Mouse (Mus musculus) MEL (cell line): ENCODE results near the gene Btbd3. TPM values are rescaled to one million over a fixed set of nuclear protein-coding genes. Genes with fewer than 3 reads are reported as not detected.

Experiments used
- DNase-seq: peaks from one replicate; pipeline ENCODE4 v3.0.0; 2011; ENCODE audit warnings: low read depth, low spot score
- H3K27ac ChIP-seq: 2 replicates; pipeline ENCODE4 v1.5.1; 2012; ENCODE audit warnings: low read depth, mild to moderate bottlenecking, control low read depth, low read length, moderate library complexity; ENCODE audit not compliant: control insufficient read depth
- H3K27me3 ChIP-seq, 2 experiments: fragments of 150-350 bp in 1 of 2; sonication (generic) in 1 of 2; 2 replicates each; pipeline ENCODE4 v1.6.1; 2012; ENCODE audit warnings: low read length in 2 of 2, mild to moderate bottlenecking in 2 of 2, improper control_type of control experiment in 1 of 2, moderate library complexity in 1 of 2; ENCODE audit not compliant: insufficient read depth in 2 of 2, control insufficient read depth in 1 of 2
- H3K36me3 ChIP-seq, 2 experiments: 2 replicates each; pipeline ENCODE4 v1.6.1; 2012 to 2014; ENCODE audit warnings: low read length in 2 of 2, improper control_type of control experiment in 1 of 2, inconsistent platforms in 1 of 2, mild to moderate bottlenecking in 1 of 2; ENCODE audit not compliant: insufficient read depth in 2 of 2, control insufficient read depth in 1 of 2
- H3K4me1 ChIP-seq, 2 experiments: fragments of 150-350 bp in 1 of 2; sonication (generic) in 1 of 2; 2 replicates each; pipeline ENCODE4 v1.6.1; 2012; ENCODE audit warnings: low read length in 2 of 2, improper control_type of control experiment in 1 of 2, mild to moderate bottlenecking in 1 of 2; ENCODE audit not compliant: insufficient read depth in 2 of 2, control insufficient read depth in 1 of 2
- H3K4me3 ChIP-seq, 2 experiments: fragments of 150-350 bp in 1 of 2; sonication (generic) in 1 of 2; 2 replicates each; pipeline ENCODE4 v1.5.1; 2012; ENCODE audit warnings: low read depth in 2 of 2, low read length in 2 of 2, mild to moderate bottlenecking in 2 of 2, moderate library complexity in 2 of 2, control low read depth in 1 of 2, improper control_type of control experiment in 1 of 2; ENCODE audit not compliant: control insufficient read depth in 1 of 2, insufficient read depth in 1 of 2
- H3K79me2 ChIP-seq: 2 replicates; pipeline ENCODE4 v1.6.1; 2012; ENCODE audit warnings: mild to moderate bottlenecking, low read length, moderate library complexity; ENCODE audit not compliant: control insufficient read depth, poor library complexity, insufficient read depth
- H3K9ac ChIP-seq: 2 replicates; pipeline ENCODE4 v1.6.1; 2012; ENCODE audit warnings: low read depth, mild to moderate bottlenecking, control low read depth, low read length, moderate library complexity; ENCODE audit not compliant: control insufficient read depth, poor library complexity, severe bottlenecking
- H3K9me3 ChIP-seq: fragments of 150-350 bp; sonication (generic); replicated peaks from 2 replicates; pipeline ENCODE4 v1.6.1; 2012; ENCODE audit warnings: mild to moderate bottlenecking, low read length, improper control_type of control experiment, moderate library complexity; ENCODE audit not compliant: insufficient read depth
- CHD1 ChIP-seq: IDR thresholded peaks from 2 replicates; pipeline ENCODE4 v1.6.1; 2012; ENCODE audit warnings: low read depth, mild to moderate bottlenecking, inconsistent platforms, low read length, improper control_type of control experiment
- CHD2 ChIP-seq: IDR thresholded peaks from 2 replicates; pipeline ENCODE4 v1.6.1; 2011; ENCODE audit warnings: low read length, improper control_type of control experiment
- CTCF ChIP-seq, 3 experiments: IDR thresholded peaks in 2 of 3; conservative IDR thresholded peaks in 1 of 3; 2 replicates each; pipeline ENCODE4 v1.5.1; 2011 to 2012; ENCODE audit warnings: low read length in 3 of 3, low read depth in 2 of 3, mild to moderate bottlenecking in 2 of 3, improper control_type of control experiment in 1 of 3, inconsistent platforms in 1 of 3, mixed read lengths in 1 of 3, moderate library complexity in 1 of 3; ENCODE audit not compliant: control insufficient read depth in 1 of 3, insufficient read depth in 1 of 3, poor library complexity in 1 of 3, severe bottlenecking in 1 of 3
- ELF1 ChIP-seq: IDR thresholded peaks from 2 replicates; pipeline ENCODE4 v1.6.1; 2014; ENCODE audit warnings: low read depth, mild to moderate bottlenecking, inconsistent platforms, low read length, improper control_type of control experiment, moderate library complexity
- ETS1 ChIP-seq: IDR thresholded peaks from 2 replicates; pipeline ENCODE4 v1.6.1; 2012; ENCODE audit warnings: low read depth, mild to moderate bottlenecking, inconsistent platforms, low read length, improper control_type of control experiment, moderate library complexity
- GABPA ChIP-seq: IDR thresholded peaks from 2 replicates; pipeline ENCODE4 v1.6.1; 2012; ENCODE audit warnings: low read depth, mild to moderate bottlenecking, inconsistent platforms, low read length, improper control_type of control experiment, moderate library complexity
- GATA1 ChIP-seq: IDR thresholded peaks from 2 replicates; pipeline ENCODE4 v1.6.1; 2011; ENCODE audit warnings: low read depth, low read length, improper control_type of control experiment
- HCFC1 ChIP-seq: IDR thresholded peaks from 2 replicates; pipeline ENCODE4 v1.6.1; 2012; ENCODE audit warnings: low read depth, mild to moderate bottlenecking, inconsistent platforms, low read length, improper control_type of control experiment, moderate library complexity
- MAFK ChIP-seq: IDR thresholded peaks from 2 replicates; pipeline ENCODE4 v1.6.1; 2011; ENCODE audit warnings: low read depth, mild to moderate bottlenecking, low read length, improper control_type of control experiment, borderline replicate concordance
- MAX ChIP-seq: IDR thresholded peaks from 2 replicates; pipeline ENCODE4 v1.6.1; 2011; ENCODE audit warnings: low read length, improper control_type of control experiment
- MAZ ChIP-seq: IDR thresholded peaks from 2 replicates; pipeline ENCODE4 v1.6.1; 2012; ENCODE audit warnings: low read depth, mild to moderate bottlenecking, inconsistent platforms, low read length, improper control_type of control experiment
- MEF2A ChIP-seq: IDR thresholded peaks from 2 replicates; pipeline ENCODE4 v1.6.1; 2014; ENCODE audit warnings: low read depth, mild to moderate bottlenecking, inconsistent platforms, low read length, improper control_type of control experiment; ENCODE audit not compliant: poor library complexity, insufficient replicate concordance, severe bottlenecking; ENCODE audit errors: extremely low read depth
- MYB ChIP-seq: IDR thresholded peaks from 2 replicates; pipeline ENCODE4 v1.6.1; 2011; ENCODE audit warnings: mild to moderate bottlenecking, low read depth, low read length, improper control_type of control experiment
- MYC ChIP-seq: IDR thresholded peaks from 2 replicates; pipeline ENCODE4 v1.6.1; 2011; ENCODE audit warnings: low read depth, mild to moderate bottlenecking, low read length, improper control_type of control experiment, moderate library complexity
- NRF1 ChIP-seq: IDR thresholded peaks from 2 replicates; pipeline ENCODE4 v1.6.1; 2014; ENCODE audit warnings: low read depth, mild to moderate bottlenecking, inconsistent platforms, low read length, improper control_type of control experiment, moderate library complexity; ENCODE audit not compliant: poor library complexity, insufficient read depth, severe bottlenecking
- POLR2AphosphoS2 ChIP-seq: IDR thresholded peaks from 2 replicates; pipeline ENCODE4 v1.6.1; 2011; ENCODE audit warnings: low read length, improper control_type of control experiment
- POLR2AphosphoS5 ChIP-seq: IDR thresholded peaks from 2 replicates; pipeline ENCODE4 v1.6.1; 2012; ENCODE audit warnings: low read depth, borderline replicate concordance, mild to moderate bottlenecking, inconsistent platforms, low read length, moderate library complexity, mixed read lengths
- RAD21 ChIP-seq: IDR thresholded peaks from 2 replicates; pipeline ENCODE4 v1.6.1; 2011; ENCODE audit warnings: mild to moderate bottlenecking, low read depth, low read length, improper control_type of control experiment
- RCOR1 ChIP-seq: IDR thresholded peaks from 2 replicates; pipeline ENCODE4 v1.6.1; 2012; ENCODE audit warnings: low read depth, mild to moderate bottlenecking, inconsistent platforms, low read length, improper control_type of control experiment
- TAL1 ChIP-seq: IDR thresholded peaks from 2 replicates; pipeline ENCODE4 v1.6.1; 2012; ENCODE audit warnings: mild to moderate bottlenecking, inconsistent platforms, low read length, moderate library complexity, mixed read lengths
- TBP ChIP-seq: IDR thresholded peaks from 2 replicates; pipeline ENCODE4 v1.8.0; 2011; ENCODE audit warnings: low read depth, low read length, improper control_type of control experiment
- TCF12 ChIP-seq: IDR thresholded peaks from 2 replicates; pipeline ENCODE4 v1.6.1; 2014; ENCODE audit warnings: low read depth, mild to moderate bottlenecking, inconsistent platforms, low read length, improper control_type of control experiment, moderate library complexity
- UBTF ChIP-seq: IDR thresholded peaks from 2 replicates; pipeline ENCODE4 v1.6.1; 2012; ENCODE audit warnings: low read depth, mild to moderate bottlenecking, inconsistent platforms, low read length, improper control_type of control experiment, moderate library complexity, borderline replicate concordance; ENCODE audit not compliant: insufficient read depth
- USF1 ChIP-seq: IDR thresholded peaks from 2 replicates; pipeline ENCODE4 v1.6.1; 2014; ENCODE audit warnings: low read depth, mild to moderate bottlenecking, inconsistent platforms, low read length, improper control_type of control experiment, moderate library complexity
- USF2 ChIP-seq, 2 experiments: IDR thresholded peaks; 2 replicates each; pipeline ENCODE4 v1.6.1; 2011 to 2012; ENCODE audit warnings: improper control_type of control experiment in 2 of 2, low read length in 2 of 2, borderline replicate concordance in 1 of 2, inconsistent platforms in 1 of 2, low read depth in 1 of 2, mild to moderate bottlenecking in 1 of 2; ENCODE audit not compliant: insufficient read depth in 1 of 2
- ZC3H11A ChIP-seq: IDR thresholded peaks from 2 replicates; pipeline ENCODE4 v1.6.1; 2012; ENCODE audit warnings: low read depth, mild to moderate bottlenecking, inconsistent platforms, low read length, improper control_type of control experiment
- ZKSCAN1 ChIP-seq: IDR thresholded peaks from 2 replicates; pipeline ENCODE4 v1.6.1; 2012; ENCODE audit warnings: low read depth, mild to moderate bottlenecking, inconsistent platforms, low read length, improper control_type of control experiment, moderate library complexity
- ZNF384 ChIP-seq: IDR thresholded peaks from 2 replicates; pipeline ENCODE4 v1.6.1; 2012; ENCODE audit warnings: low read depth, mild to moderate bottlenecking, inconsistent platforms, low read length, improper control_type of control experiment
- polyA plus RNA-seq, 2 experiments: library from polyadenylated mRNA; stranded (reverse) in 1 of 2; unstranded in 1 of 2; fragments of >175 nt in 1 of 2; fragments of >200 nt in 1 of 2; gene quantifications; 2 replicates each; pipeline versions ENCODE4 v1.2.1 to v1.2.4; 2012; ENCODE audit warnings: low replicate concordance in 2 of 2, low read depth in 1 of 2; ENCODE audit not compliant: insufficient read length in 2 of 2, insufficient read depth in 1 of 2, missing spikeins in 1 of 2
- total RNA-seq: library from RNA; depleted of rRNA; stranded (reverse); fragments of 300-350 nt; gene quantifications from 2 replicates; pipeline ENCODE4 v1.2.3, GENCODE M21; 2012

The Btbd3 gene
- total and polyA plus RNA-seq, 3 experiments = not detected

GRCm38 (mm10) chr2:138279641-138280040 lies 23.3 kb downstream of the Btbd3 start:
- Histone ChIP-seq H3K27me3 (no peaks in the 10 kb centered on the region), H3K9me3 (no peaks in the 10 kb centered on the region), H3K4me1 (no peaks in the 10 kb centered on the region), H3K79me2 (no peaks in the 10 kb centered on the region), H3K27ac (no peak overlapping the region), H3K36me3 (no peaks in the 10 kb centered on the region), H3K4me3 (no peak overlapping the region), H3K9ac (no peak overlapping the region)
- no peak for DNase-seq
- TF ChIP-seq ELF1 (no peak), TCF12 (no peak), MYC (no peak), CHD1 (no peak), ZNF384 (no peak), POLR2AphosphoS5 (no peak), POLR2AphosphoS2 (no peak), MYB (no peak), UBTF (no peak), MAX (no peak), GATA1 (no peak), CTCF (IDR thresholded peaks at IDR 0.05 in 2 of 3, conservative IDR thresholded peaks at IDR 0.05 in 1 of 3; ENCODE audit: control insufficient read depth in 1 of 3, insufficient read depth in 1 of 3, low read depth in 2 of 3, low read length in 3 of 3, poor library complexity in 1 of 3, severe bottlenecking in 1 of 3) (no peak), TAL1 (no peak), RCOR1 (no peak), TBP (no peak), CHD2 (no peak), HCFC1 (no peak)

GRCm38 (mm10) chr2:138280225-138280711 lies 23.9 kb downstream of the Btbd3 start:
- Histone ChIP-seq H3K27me3 (no peaks in the 10 kb centered on the region), H3K4me1 (no peaks in the 10 kb centered on the region), H3K9me3 (no peaks in the 10 kb centered on the region), H3K4me3 (no peak overlapping the region), H3K27ac (no peak overlapping the region), H3K79me2 (no peaks in the 10 kb centered on the region), H3K9ac (no peak overlapping the region), H3K36me3 (no peaks in the 10 kb centered on the region)
- TF ChIP-seq GATA1 (no peak), USF2 (IDR thresholded peaks at IDR 0.05; ENCODE audit: borderline replicate concordance in 1 of 2, insufficient read depth in 1 of 2, low read depth in 1 of 2, low read length in 2 of 2) (no peak), ZC3H11A (no peak), CHD1 (no peak), MYC (no peak), MEF2A (no peak), TBP (no peak), RAD21 (no peak), ETS1 (no peak), USF1 (no peak), POLR2AphosphoS2 (no peak), MAZ (no peak), ZKSCAN1 (no peak), MAX (no peak), NRF1 (no peak), MAFK (no peak), GABPA (no peak), TAL1 (no peak), UBTF (no peak), RCOR1 (no peak)
- DNase-seq = no peak
